Mouse (Mus musculus) heart, embryonic 12.5 days (tissue): ENCODE measurements around the gene Lad1. TPM values are rescaled to one million over a fixed set of nuclear protein-coding genes. Genes with fewer than 3 reads are reported as not detected.

ENCODE experiments used
- polyA plus RNA-seq: library from polyadenylated mRNA; unstranded; fragments of >200 nt; fragmentation: Nextera tagmentation; extraction: Ambion mirVana; gene quantifications from 2 replicates; pipeline ENCODE4 v1.2.1, GENCODE M21; 2016

Lad1 gene
- polyA plus RNA-seq, 1 experiment from 2014 or later, result 3.3 TPM

Other genes starting within 250 kb of the Lad1 start
- 38.9 and 45.1 TPM in 2 replicates for gene Nav1, start 211.3 kb upstream of the Lad1 start, polyA plus RNA-seq
- 266 and 270 TPM in 2 replicates for gene Csrp1, start 98.5 kb upstream of the Lad1 start, polyA plus RNA-seq
- 73.0 and 74.1 TPM in 2 replicates for gene Phlda3, start 52.5 kb upstream of the Lad1 start, polyA plus RNA-seq
- gene Tnni1, start 39.2 kb upstream of the Lad1 start, polyA plus RNA-seq, result 3,113 and 3,172 TPM in 2 replicates
- gene Tnnt2, start 17.8 kb downstream of the Lad1 start, polyA plus RNA-seq, result 5,319 and 5,490 TPM in 2 replicates
- 0.04 and 0.08 TPM in 2 replicates for gene Pkp1, start 100.6 kb downstream of the Lad1 start, polyA plus RNA-seq
- gene Igfn1, start 187.7 kb downstream of the Lad1 start, polyA plus RNA-seq, result 0.06 TPM in 1 of 2 replicates, not detected in the other
- gene Tmem9, start 189.6 kb downstream of the Lad1 start, polyA plus RNA-seq, result 126 and 131 TPM in 2 replicates
- gene Ascl5, start 232.2 kb downstream of the Lad1 start, polyA plus RNA-seq, result not detected in 2 replicates
- 0.57 and 0.78 TPM in 2 replicates for gene Cacna1s, start 234.2 kb downstream of the Lad1 start, polyA plus RNA-seq